Mouse (Mus musculus) heart, adult 18-20 months (tissue): Measurements from ENCODE around the gene Efs. TPM values are rescaled to one million over a fixed set of nuclear protein-coding genes. Genes with fewer than 3 reads are reported as not detected.

ENCODE experiments used
- DNase-seq, 2 experiments: peaks; one replicate each; pipeline ENCODE4 v3.0.0; 2021 to 2022; ENCODE audit warnings: mixed read lengths in 1 of 2
- microRNA-seq, 2 experiments: library from miRNA; unstranded; fragments of <30 nt; microRNA quantifications; one replicate each; pipeline ENCODE4 v1.2.0; 2022
- total RNA-seq, 2 experiments: library from RNA; stranded (reverse); gene quantifications; 2 replicates each; pipeline ENCODE4 v1.2.3; 2021

Gene Efs
- total RNA-seq, 2 experiments from 2014 or later, result 1.7 to 2.0 TPM

DNA sequence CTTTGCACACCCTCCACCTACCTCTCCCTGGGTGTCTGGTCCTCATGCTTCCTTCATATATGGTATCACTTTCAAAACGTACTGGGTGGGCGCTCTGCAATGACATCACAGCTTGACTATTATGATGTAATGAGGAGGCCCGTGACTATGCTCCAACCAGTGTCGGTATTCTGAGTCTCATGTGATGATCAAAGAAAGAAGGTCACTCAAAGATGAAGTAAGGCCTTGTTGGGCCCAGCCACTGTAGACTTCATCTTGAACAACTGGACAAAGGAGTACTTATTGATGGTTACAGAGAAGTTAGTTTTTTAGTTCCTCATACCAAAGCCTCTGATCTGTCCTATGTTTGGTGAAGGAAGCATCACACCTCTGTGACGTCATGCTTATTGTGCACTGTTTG is 55.1 kb downstream of the Efs start, which contains the start of gene Homez:
Gene Homez, minus strand, starts transcription at position 101 of the 400 bp plus-strand sequence.
- no peak for DNase-seq

- DNase-seq, result no peak
Measured at GRCm38 (mm10) chr14:54868026-54868425, 57.9 kb downstream of the Efs start.

DNA sequence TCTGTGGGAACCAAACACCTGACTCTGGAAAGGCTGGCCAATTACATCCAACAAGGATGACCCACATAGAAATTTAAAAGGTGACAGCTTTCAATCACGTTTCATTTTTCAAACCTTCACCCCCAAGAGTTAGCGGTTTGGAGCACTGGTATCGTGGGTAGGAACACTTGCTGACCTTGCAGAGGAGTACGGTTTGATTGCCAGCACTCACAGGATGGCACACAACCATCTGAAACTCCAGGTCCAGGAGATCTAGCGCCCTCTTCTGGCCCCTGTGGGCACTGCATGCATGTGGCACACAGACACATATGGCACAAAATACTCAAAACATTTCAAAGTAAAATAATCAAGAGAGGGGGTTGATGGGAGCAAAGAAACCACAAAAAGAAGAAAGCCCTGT is 59.0 kb downstream of the Efs start:
- no peak for DNase-seq

Small RNA genes within 50 kb of the gene (microRNA-seq; reads per million reads assigned to microRNA genes)
- gene Mir208a, result 1,739 to 13,063 reads per million in 2 experiments
- 23.9 to 165 reads per million in 2 experiments for gene Mir208b

Other genes with a start within 250 kb of the Efs start
- 10 to 100 TPM; 15.4 to 15.5 TPM for gene 1700123O20Rik, start 239.9 kb downstream of the Efs start, total RNA-seq
- gene Acin1, start 239.2 kb downstream of the Efs start, total RNA-seq, result 10 to 100 TPM; 64.7 to 81.3 TPM
- gene Gm29776, start 227.3 kb downstream of the Efs start, total RNA-seq, result not detected
- gene Cebpe, start 214.0 kb downstream of the Efs start, total RNA-seq, result not detected
- gene Slc7a8, start 144.2 kb downstream of the Efs start, total RNA-seq, result 1 to 10 TPM; 3.1 to 3.3 TPM
- gene Rnf212b, start 112.0 kb downstream of the Efs start, total RNA-seq, result under 1 TPM; 0.36 to 0.57 TPM
- 1 to 10 TPM; 4.7 to 5.5 TPM for gene Homez, start 55.2 kb downstream of the Efs start, total RNA-seq
- gene Ppp1r3e, start 48.6 kb downstream of the Efs start, total RNA-seq, result 1 to 10 TPM; 3.3 to 3.4 TPM
- gene Bcl2l2, start 42.7 kb downstream of the Efs start, total RNA-seq, result 10 to 100 TPM; 42.4 to 44.1 TPM
- 1 to 10 TPM; 6.6 to 9.0 TPM for gene Gm20521, start 42.7 kb downstream of the Efs start, total RNA-seq
- gene Pabpn1, start 33.6 kb downstream of the Efs start, total RNA-seq, result 10 to 100 TPM; 39.1 to 46.9 TPM
- gene Slc22a17, start 13.0 kb downstream of the Efs start, total RNA-seq, result 1 to 10 TPM; 1.9 to 2.5 TPM
- not detected for gene Il25, start 6.6 kb upstream of the Efs start, total RNA-seq
- gene Cmtm5, start 10.1 kb upstream of the Efs start, total RNA-seq, result under 1 TPM in 1 of 2 experiments, not detected in 1; 0.44 TPM
- over 10,000 TPM; 21,244 to 21,975 TPM for gene Myh6, start 40.8 kb upstream of the Efs start, total RNA-seq
- gene Gm17428, start 50.8 kb upstream of the Efs start, total RNA-seq, result not detected
- 1,000 to 10,000 TPM; 1,849 to 2,242 TPM for gene Myh7, start 68.5 kb upstream of the Efs start, total RNA-seq
- 10 to 100 TPM; 27.7 to 31.1 TPM for gene Ngdn, start 89.3 kb upstream of the Efs start, total RNA-seq
- gene Zfhx2, start 166.2 kb upstream of the Efs start, total RNA-seq, result 1 to 10 TPM; 4.5 to 5.0 TPM
- 10 to 100 TPM; 11.3 to 12.9 TPM for gene Thtpa, start 168.7 kb upstream of the Efs start, total RNA-seq
- gene Ap1g2, start 180.5 kb upstream of the Efs start, total RNA-seq, result 1 to 10 TPM; 3.3 to 8.3 TPM
- under 1 TPM in 1 of 2 experiments, not detected in 1; 0.08 TPM for gene Jph4, start 190.8 kb upstream of the Efs start, total RNA-seq